Mouse (Mus musculus): Measurements from ENCODE around the gene Fam118b.

Gene Fam118b

GRCm38 (mm10) chr9:35204421-35204820 lies 63.2 kb downstream of the Fam118b start:
- in situ Hi-C loops (cut with MboI; ENCODE audit: low pct_unique_long_range_greater_than_20kb in 1 of 2, low sequenced_read_pairs in 2 of 2, unreplicated experiment in 1 of 2) = no loop called here

DNA sequence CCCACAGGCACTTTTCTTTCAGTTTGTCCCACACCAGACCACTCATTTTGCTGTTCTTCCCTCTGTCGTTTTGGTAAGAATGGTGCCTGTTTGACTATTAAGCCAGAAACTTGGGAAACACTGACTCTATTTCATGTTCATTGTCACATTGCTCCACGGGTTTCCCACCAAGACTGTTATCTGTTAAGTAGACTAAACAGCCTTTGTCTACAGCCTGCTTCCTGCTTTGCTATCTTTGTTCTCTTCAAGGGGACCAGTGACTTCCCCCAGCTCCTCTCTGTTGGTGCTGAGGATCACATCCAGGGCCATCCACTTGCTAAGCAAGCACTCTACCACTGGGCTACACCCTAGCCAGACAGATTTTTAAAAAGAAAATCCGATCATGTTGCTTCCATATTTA lies 64.1 kb downstream of the Fam118b start:
- in situ Hi-C loops (cut with MboI; ENCODE audit: low pct_unique_long_range_greater_than_20kb in 1 of 2, low sequenced_read_pairs in 2 of 2, unreplicated experiment in 1 of 2) = no loop called here

GRCm38 (mm10) chr9:35200529-35201060 lies 67.0 kb downstream of the Fam118b start:
- in situ Hi-C loops (cut with MboI; ENCODE audit: low pct_unique_long_range_greater_than_20kb in 1 of 2, low sequenced_read_pairs in 2 of 2, unreplicated experiment in 1 of 2) = no loop called here

DNA sequence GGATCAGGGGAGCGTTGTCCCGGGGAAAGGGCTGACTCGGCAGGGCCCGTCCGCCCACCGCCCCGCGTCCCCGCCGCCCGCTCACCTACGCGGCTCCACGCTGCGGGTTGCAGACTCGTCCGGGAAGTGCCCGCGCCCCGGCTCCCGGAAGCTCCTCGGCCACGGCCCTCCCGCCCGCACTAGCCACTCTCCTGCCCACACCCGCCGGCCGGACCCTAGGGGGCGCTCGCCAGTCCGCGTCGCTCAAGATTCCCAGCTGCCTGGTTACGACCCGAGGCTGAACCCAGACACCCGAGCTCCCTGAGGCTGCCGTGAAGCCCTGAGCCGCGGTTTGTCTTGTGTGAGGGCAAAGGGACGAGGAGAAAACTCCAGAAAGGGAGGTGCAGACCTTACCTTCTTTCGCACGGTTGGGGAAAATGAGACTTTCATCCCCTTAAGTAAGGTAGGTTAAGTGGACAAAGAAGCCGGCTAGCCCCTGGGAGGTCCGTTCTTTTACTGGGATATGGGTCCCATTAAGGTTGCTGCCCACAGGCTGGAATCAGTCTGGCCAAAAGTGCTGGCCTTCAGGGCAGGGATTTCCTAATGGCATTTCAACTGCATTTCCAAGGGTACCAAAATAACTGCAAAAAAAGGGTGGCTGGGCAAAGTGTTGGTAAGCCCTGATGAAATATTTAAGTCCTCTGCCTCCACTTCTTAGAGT lies 67.7 kb downstream of the Fam118b start, which contains the start of the genes Srpr and Tirap:
Gene Srpr (plus strand): TSS at position 404 of the 700 bp plus-strand sequence.
Gene Tirap (minus strand): TSS at position 520 of the 700 bp plus-strand sequence.
- in situ Hi-C loops (cut with MboI; ENCODE audit: low pct_unique_long_range_greater_than_20kb in 1 of 2, low sequenced_read_pairs in 2 of 2, unreplicated experiment in 1 of 2) = no loop called here

DNA sequence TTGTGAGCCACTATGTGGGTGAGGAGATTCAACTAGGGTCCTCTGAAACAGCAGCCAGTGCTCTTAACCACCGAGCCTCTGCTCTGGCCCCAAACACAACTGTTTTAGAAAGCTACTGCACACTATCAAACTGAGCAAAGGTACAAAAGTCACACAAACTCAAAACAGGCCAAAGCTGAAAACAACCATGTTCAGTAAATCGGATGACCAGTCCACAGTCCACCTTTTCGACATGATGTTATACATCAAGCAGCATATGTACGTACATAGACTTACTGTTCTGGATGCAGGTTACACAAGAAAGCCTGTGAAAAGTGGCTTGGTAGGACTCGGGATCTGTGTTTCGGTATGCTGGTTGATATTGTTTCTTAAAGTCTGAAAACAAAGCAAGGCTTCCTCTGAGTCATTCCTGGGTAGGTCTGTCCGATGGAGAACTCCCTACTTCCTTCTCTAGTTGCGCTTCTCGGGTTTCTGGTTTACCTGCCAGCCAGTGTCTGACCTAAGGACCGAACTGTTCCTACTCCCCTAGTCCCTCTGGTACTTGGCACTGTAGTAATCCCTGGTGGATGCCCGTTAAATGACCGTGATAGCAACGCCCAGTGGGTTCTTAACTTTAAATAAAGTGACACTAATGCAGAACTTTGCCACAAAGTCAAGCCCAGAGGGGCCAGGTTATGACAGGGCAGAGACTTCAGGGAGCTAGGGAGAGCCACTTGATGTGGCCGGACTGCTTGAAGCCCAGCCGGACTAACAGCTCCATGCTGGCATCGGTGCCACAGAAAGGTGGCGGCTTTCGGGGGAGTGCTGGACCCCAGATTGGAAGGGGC lies 68.4 kb downstream of the Fam118b start:
- in situ Hi-C loops (cut with MboI; ENCODE audit: low pct_unique_long_range_greater_than_20kb in 1 of 2, low sequenced_read_pairs in 2 of 2, unreplicated experiment in 1 of 2) = no loop called here

- in situ Hi-C loops (cut with MboI; ENCODE audit: low pct_unique_long_range_greater_than_20kb in 1 of 2, low sequenced_read_pairs in 2 of 2, unreplicated experiment in 1 of 2) = no loop called here
Measured at GRCm38 (mm10) chr9:35198351-35198750, 69.3 kb downstream of the Fam118b start.

DNA sequence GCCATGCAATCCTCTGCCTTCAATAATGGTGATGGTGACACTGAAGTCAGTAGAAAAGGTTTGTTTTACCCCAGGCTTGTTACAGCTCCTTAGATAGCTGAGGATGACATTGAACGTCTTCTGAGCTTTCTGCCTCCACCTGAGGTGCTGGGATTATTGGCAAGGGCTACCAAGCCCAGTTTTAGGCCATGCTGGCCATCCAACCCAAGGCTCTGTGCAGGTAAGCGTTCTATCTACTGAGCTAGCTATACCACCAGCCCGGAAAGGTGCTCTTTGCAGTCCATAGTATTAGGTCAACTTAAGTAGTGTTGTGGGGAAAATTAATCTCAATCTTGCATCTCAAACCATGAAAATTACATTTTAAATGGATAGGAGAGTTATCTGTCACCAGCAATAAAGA lies 70.0 kb downstream of the Fam118b start:
- in situ Hi-C loops (cut with MboI; ENCODE audit: low pct_unique_long_range_greater_than_20kb in 1 of 2, low sequenced_read_pairs in 2 of 2, unreplicated experiment in 1 of 2) = no loop called here

DNA sequence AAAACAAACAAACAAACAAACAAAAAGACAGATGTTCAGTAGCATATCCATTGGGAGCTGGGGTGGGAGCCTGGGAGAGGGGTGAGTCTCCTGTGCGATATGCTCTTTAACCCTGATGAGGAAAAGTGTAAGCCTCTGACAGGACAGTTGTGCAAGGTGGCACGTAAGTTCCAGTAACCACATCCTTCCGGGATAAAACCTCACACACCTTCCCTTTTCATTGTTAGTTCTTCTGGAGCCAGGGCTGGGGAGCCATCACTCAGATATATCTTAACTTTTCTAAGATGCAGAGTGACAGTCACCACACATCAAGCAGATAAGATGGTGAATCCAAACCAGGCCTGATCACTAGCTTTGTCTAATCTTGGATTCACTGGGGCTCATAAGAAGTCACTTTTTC lies 73.6 kb downstream of the Fam118b start:
- in situ Hi-C loops (cut with MboI; ENCODE audit: low pct_unique_long_range_greater_than_20kb in 1 of 2, low sequenced_read_pairs in 2 of 2, unreplicated experiment in 1 of 2) = no loop called here

DNA sequence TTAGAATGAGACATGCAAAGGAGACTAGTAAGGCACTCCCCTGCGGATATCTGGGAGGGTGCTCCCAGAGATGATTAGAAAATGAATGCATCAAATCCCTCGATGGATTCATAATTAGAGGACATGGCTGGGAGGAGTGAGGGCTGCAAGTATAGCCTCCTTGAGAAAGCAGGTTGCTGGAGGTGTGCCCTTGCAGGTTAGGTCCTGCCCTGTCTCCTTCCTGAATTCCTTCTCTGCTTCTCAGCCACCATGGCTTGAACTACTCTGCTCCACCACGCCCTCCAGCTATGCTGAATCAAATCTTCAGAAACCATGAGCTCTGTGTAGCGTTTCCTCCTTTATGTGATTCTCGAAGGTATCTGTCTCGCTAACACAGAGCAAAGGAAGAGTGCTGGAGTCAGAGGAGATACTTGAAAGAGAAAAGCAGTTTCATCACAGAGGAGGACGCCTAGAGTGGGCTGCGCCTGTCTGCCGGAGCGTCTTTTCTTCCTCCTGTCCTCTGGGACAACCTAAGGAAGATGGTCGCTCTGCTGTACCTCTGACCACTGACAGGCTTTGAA lies 74.5 kb downstream of the Fam118b start:
- in situ Hi-C loops (cut with MboI; ENCODE audit: low pct_unique_long_range_greater_than_20kb in 1 of 2, low sequenced_read_pairs in 2 of 2, unreplicated experiment in 1 of 2) = no loop called here

DNA sequence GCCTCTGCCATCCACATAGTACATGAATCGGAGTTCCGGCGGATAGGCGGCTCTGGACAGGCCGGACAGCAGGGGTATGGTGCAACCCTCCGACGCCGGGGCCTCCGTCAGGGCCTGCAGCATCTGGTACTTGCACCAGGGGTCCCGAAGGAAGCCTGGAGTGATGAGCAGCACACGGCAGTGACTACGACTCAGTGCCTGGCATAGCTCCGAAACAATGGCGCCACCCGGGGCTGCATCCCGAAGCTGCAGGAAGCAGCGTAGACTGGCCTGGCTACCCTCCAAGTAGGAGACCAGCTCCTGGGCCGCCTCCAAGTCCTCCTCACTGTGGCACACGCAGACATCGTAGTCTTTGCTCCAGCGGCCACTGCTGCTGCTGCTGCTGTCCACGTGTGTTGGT lies 78.9 kb downstream of the Fam118b start:
- in situ Hi-C loops (cut with MboI; ENCODE audit: low pct_unique_long_range_greater_than_20kb in 1 of 2, low sequenced_read_pairs in 2 of 2, unreplicated experiment in 1 of 2) = no loop called here

- in situ Hi-C loops (cut with MboI; ENCODE audit: low pct_unique_long_range_greater_than_20kb in 1 of 2, low sequenced_read_pairs in 2 of 2, unreplicated experiment in 1 of 2) = no loop called here
Measured at GRCm38 (mm10) chr9:35187351-35187903, 80.2 kb downstream of the Fam118b start.

- in situ Hi-C loops (cut with MboI; ENCODE audit: low pct_unique_long_range_greater_than_20kb in 1 of 2, low sequenced_read_pairs in 2 of 2, unreplicated experiment in 1 of 2) = no loop called here
Measured at GRCm38 (mm10) chr9:35186430-35186829, 81.2 kb downstream of the Fam118b start.

DNA sequence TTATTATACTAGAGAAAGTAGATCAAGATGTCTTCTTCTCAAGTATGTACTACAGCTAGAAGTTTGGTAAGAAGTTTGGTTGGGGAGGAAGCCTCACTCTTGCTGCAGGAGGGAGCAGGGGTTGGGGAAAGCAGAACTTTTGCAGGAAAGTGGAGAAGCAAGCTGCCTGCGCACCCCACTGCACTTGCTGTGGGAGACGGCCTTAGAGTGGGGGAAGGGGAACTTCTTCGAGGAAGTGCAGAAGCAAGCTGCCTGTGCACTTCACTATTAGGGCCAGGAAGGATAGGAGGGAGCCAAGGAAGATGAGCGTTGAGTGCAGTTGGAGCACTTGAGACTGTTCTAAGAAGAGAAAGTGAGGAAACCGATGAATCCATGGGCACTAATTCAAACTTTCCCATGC lies 84.2 kb downstream of the Fam118b start:
- in situ Hi-C loops (cut with MboI; ENCODE audit: low pct_unique_long_range_greater_than_20kb in 1 of 2, low sequenced_read_pairs in 2 of 2, unreplicated experiment in 1 of 2) = no loop called here

DNA sequence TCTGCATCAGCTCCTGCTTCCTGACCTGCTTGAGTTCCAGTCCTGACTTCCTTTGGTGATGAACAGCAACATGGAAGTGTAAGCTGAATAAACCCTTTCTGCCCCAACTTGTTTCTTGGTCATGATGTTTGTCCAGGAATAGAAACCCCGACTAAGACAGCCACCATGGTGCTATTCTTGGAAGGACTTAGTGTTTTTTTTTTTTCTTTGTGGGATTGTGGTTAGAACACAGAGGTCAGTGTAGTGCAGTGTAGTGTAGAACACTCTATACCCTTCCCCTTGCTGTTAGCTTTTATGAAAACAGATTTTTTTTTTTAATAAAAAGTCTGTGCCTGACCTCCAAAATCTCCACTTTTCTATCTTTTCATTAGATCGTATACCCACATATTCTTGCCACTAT lies 84.8 kb downstream of the Fam118b start:
- in situ Hi-C loops (cut with MboI; ENCODE audit: low pct_unique_long_range_greater_than_20kb in 1 of 2, low sequenced_read_pairs in 2 of 2, unreplicated experiment in 1 of 2) = no loop called here

- in situ Hi-C loops (cut with MboI; ENCODE audit: low pct_unique_long_range_greater_than_20kb in 1 of 2, low sequenced_read_pairs in 2 of 2, unreplicated experiment in 1 of 2) = no loop called here
Measured at GRCm38 (mm10) chr9:35176124-35176659, 91.4 kb downstream of the Fam118b start.

DNA sequence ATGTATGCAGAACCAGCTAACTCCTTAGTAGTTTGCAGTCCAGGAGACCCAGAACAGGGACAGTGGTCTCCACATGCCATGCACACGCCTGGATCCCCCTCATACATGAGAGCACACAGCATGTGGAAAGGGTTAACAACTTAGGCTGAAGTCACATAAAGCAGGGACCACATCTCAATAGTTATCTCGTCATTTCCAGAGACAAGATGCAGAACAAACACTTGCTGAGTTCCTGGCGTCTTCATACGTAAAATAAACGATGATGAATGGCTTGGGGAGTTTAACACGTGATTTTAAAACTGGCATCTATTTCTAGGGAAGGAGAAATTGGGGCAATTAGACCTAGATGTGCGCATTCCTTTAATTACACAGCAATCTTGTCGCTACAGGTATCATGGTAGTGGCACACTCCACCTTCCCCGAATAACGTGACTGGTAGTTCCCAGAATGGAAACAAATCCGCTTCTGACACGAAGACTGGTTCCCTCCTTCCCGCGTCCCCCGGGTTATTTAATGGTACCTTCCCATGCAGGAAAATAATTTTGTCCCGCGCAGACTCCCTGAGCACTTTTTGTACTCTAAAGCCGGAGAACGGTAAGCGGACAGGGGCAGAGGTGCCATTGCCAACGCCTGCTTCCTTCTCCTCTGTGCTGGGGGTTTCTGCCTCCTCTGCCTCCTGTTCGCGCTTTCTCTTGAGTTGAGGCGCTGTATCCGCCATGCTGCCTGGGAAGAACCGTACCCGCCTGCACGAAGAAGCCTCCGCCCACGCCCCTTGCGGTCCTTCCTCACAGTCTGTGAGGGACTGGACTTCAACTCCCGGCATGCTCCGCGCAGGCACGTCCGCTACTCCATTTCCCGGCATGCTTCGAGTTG lies 92.1 kb downstream of the Fam118b start, which contains the start of gene Dcps:
Gene Dcps (minus strand): TSS at position 811 of the 873 bp plus-strand sequence.
- in situ Hi-C loops (cut with MboI; ENCODE audit: low pct_unique_long_range_greater_than_20kb in 1 of 2, low sequenced_read_pairs in 2 of 2, unreplicated experiment in 1 of 2) = no loop called here

DNA sequence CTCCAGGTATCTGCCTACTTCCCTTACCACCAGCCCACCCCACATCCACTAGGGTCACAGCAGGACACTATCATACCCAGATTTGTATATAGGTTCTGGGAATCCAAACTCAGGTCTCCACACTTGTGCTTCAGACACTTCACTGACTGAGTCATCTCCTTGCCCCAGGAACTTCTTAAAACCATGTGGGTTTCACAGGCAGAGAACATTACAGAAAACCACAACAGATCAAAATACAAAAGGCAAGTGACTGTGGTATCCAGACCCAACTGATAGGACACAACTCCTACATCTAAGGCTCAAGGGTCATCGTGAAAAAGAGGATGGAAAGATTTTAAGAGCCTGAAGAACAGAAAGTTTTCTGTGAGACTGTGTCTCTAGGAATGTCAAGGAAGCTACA lies 94.3 kb downstream of the Fam118b start:
- in situ Hi-C loops (cut with MboI; ENCODE audit: low pct_unique_long_range_greater_than_20kb in 1 of 2, low sequenced_read_pairs in 2 of 2, unreplicated experiment in 1 of 2) = loop anchor here (25.0 kb wide), 3 partner anchors 136 to 686 kb away; partner anchors contain the start of gene Kirrel3 (in 1 of the 2)

DNA sequence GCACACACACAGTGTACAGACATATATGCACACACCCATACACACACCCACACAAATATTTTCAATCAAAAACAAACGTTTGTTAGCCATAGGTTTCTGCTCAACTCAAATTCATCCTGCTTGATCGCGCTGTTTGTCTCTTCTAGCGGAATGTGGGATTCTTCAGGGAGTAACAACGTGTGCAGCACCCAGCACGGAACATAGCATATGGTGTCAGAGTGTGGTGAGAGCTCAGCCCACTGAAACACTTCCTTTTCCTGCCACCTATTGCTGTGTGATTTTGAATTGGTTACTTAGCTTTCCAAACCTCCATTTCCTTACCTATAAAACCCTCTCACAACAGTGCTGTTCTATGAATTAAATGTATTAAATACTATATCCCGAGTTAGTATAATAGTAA lies 97.5 kb downstream of the Fam118b start:
- in situ Hi-C loops (cut with MboI; ENCODE audit: low pct_unique_long_range_greater_than_20kb in 1 of 2, low sequenced_read_pairs in 2 of 2, unreplicated experiment in 1 of 2) = loop anchor here (25.0 kb wide), 3 partner anchors 133 to 683 kb away; partner anchors contain the start of gene Kirrel3 (in 1 of the 2)
